In genomic region chr4:31462456-31462855, GRCm38 (mm10) we compare ENCODE assay signal across 22 mouse cellular contexts.
A peak's percentile ranks its signal among the peaks of the same experiment; 100 is the strongest.
DNase-seq lines count a peak whose midpoint lies in the region; ATAC-seq lines count a peak whose summit lies in the region.
"Had no signal": no experiment of that assay in that cellular context is flagged by ENCODE, and none has a peak within 500 bp of the region (broad histone marks: within the 10 kb centered on the region; RNA-seq: fewer than 3 reads in every experiment).

No protein-coding gene starts in this region.

- H3K4me2 ChIP-seq in forebrain, embryonic 16.5 days (ENCODE audit: low read length): no peak overlapping the region; the same call in 1 of the 2 replicates
- no peak overlapping the region for H3K4me2 ChIP-seq in forebrain, embryonic 13.5 days
- H3K4me2 ChIP-seq: embryonic facial prominence, embryonic 12.5 days; heart, embryonic 11.5 days; heart, embryonic 15.5 days; hindbrain, embryonic 14.5 days had no signal

- H3K4me1 ChIP-seq in forebrain, embryonic 16.5 days (replicated peaks; ENCODE audit: control insufficient read depth, insufficient read depth, low read length): peaks cover 7% of the 10 kb centered on the region
- H3K4me1 ChIP-seq in forebrain, embryonic 13.5 days: no peaks in the 10 kb centered on the region
- H3K4me1 ChIP-seq: embryonic facial prominence, embryonic 12.5 days; heart, embryonic 15.5 days had no signal

- DNase-seq in cerebellum, postnatal 10 days: peak; percentile 77 to 78
- DNase-seq in cerebellum, adult 9-10 months: no peak
- peak; percentile 16 to 28 for DNase-seq in left cerebral cortex, postnatal 10 days (ENCODE audit: extremely low spot score in 1 of 2, low spot score in 2 of 2)
- DNase-seq in left cerebral cortex, adult 18-20 months (ENCODE audit: low spot score in 2 of 2): no peak
- peak; percentile 35 to 57 for DNase-seq in right cerebral cortex, postnatal 10 days (ENCODE audit: low spot score in 2 of 2)
- no peak for DNase-seq in right cerebral cortex, postnatal 36 days (ENCODE audit: low spot score in 2 of 2)
- DNase-seq: adrenal gland, adult 8-10 months; adrenal gland, postnatal 36 days; B cell, adult 2 months; cerebellum, adult 18-20 months; gastrocnemius, postnatal 14 days; heart, adult 2 months; heart, postnatal 14 days had no signal

- no peaks in the 10 kb centered on the region for H3K9me3 ChIP-seq in forebrain, embryonic 16.5 days (ENCODE audit: control insufficient read depth, low read length)
- H3K9me3 ChIP-seq in forebrain, embryonic 13.5 days (replicated peaks): no peaks in the 10 kb centered on the region
- H3K9me3 ChIP-seq: embryonic facial prominence, embryonic 12.5 days; heart, embryonic 15.5 days had no signal

- 49% methylated on average over 4 of the region's 4 CpGs for WGBS in forebrain, embryonic 16.5 days
- 66% methylated on average over 4 of the region's 4 CpGs for WGBS in forebrain, embryonic 13.5 days

- H3K36me3 ChIP-seq in forebrain, embryonic 16.5 days (ENCODE audit: control insufficient read depth, insufficient read depth): no peaks in the 10 kb centered on the region
- no peaks in the 10 kb centered on the region for H3K36me3 ChIP-seq in forebrain, embryonic 13.5 days (ENCODE audit: poor library complexity, severe bottlenecking)
- H3K36me3 ChIP-seq: embryonic facial prominence, embryonic 12.5 days; G1E; heart, embryonic 15.5 days had no signal

- H3K4me3 ChIP-seq in forebrain, embryonic 16.5 days (replicated peaks; ENCODE audit: low read length): no peak overlapping the region
- H3K4me3 ChIP-seq in forebrain, embryonic 13.5 days: no peak overlapping the region
- H3K4me3 ChIP-seq: embryonic facial prominence, embryonic 12.5 days; heart, adult 2 months; heart, embryonic 15.5 days had no signal

- H3K27ac ChIP-seq in forebrain, embryonic 16.5 days (ENCODE audit: low read length): peak overlapping the region; percentile 44; the same call in 1 of the 2 replicates
- H3K27ac ChIP-seq in forebrain, embryonic 13.5 days: no peak overlapping the region
- H3K27ac ChIP-seq: embryonic facial prominence, embryonic 12.5 days; heart, adult 2 months; heart, embryonic 15.5 days; hindbrain, embryonic 14.5 days had no signal

- ATAC-seq in forebrain, embryonic 16.5 days: 0 out of 2 replicates have a peak, but pooled peaks have one; percentile 23
- no peak; the same call in 1 of the 2 replicates for ATAC-seq in forebrain, embryonic 13.5 days
- ATAC-seq: CD4-positive, CD25-positive, alpha-beta regulatory T cell, adult 4 months; intestine, embryonic 16.5 days had no signal

- H3K27me3 ChIP-seq in forebrain, embryonic 16.5 days (replicated peaks; ENCODE audit: control insufficient read depth, insufficient read depth, low read length): no peaks in the 10 kb centered on the region
- no peaks in the 10 kb centered on the region for H3K27me3 ChIP-seq in forebrain, embryonic 13.5 days
- H3K27me3 ChIP-seq: embryonic facial prominence, embryonic 12.5 days; heart, embryonic 15.5 days had no signal

- no peak overlapping the region for H3K9ac ChIP-seq in forebrain, embryonic 16.5 days (replicated peaks; ENCODE audit: low read depth, low read length)
- no peak overlapping the region for H3K9ac ChIP-seq in forebrain, embryonic 13.5 days
- H3K9ac ChIP-seq: embryonic facial prominence, embryonic 12.5 days; heart, embryonic 15.5 days; hindbrain, embryonic 14.5 days had no signal

- intact Hi-C loops in left cerebral cortex, postnatal 10 days (cut with DNase I): no loop called here

Comparison
In these comparisons a context has a peak if more than half of its experiments do, and no peak if none do; other contexts are left out.
1. DNase-seq: peak in cerebellum, postnatal 10 days (2 of 2), left cerebral cortex, postnatal 10 days (2 of 2) and right cerebral cortex, postnatal 10 days (2 of 2); none in cerebellum, adult 9-10 months (single experiment), left cerebral cortex, adult 18-20 months (0 of 2) and right cerebral cortex, postnatal 36 days (0 of 2).